Mouse (Mus musculus) kidney, adult 2 months (tissue): Measurements from ENCODE around the gene Mov10l1.

Experiments
- CTCF ChIP-seq: fragments of 200-500 bp; conservative IDR thresholded peaks from 2 replicates; pipeline ENCODE4 v1.5.1; 2011; ENCODE audit warnings: low read depth, mild to moderate bottlenecking, control low read depth, low read length, moderate library complexity, mixed read lengths; ENCODE audit not compliant: insufficient read depth, insufficient read length
- POLR2A ChIP-seq: fragments of 200-500 bp; IDR thresholded peaks from one replicate; pipeline ENCODE4 v1.6.1; 2011; ENCODE audit warnings: low read depth, low read length, control low read depth

GRCm38 (mm10) chr15:89061761-89062517 lies 79.2 kb downstream of the Mov10l1 start:
- TF ChIP-seq CTCF (no peak), POLR2A (no peak)
